Mouse (Mus musculus): Measurements from ENCODE around the gene Ankrd34b. TPM values are rescaled to one million over a fixed set of nuclear protein-coding genes. Genes with fewer than 3 reads are reported as not detected.

Gene Ankrd34b
- total and polyA plus RNA-seq, 3 experiments: not detected

GRCm38 (mm10) chr13:92446872-92447271 lies 21.2 kb downstream of the Ankrd34b start:
- no peaks in the 10 kb centered on the region for H3K9me3 ChIP-seq (replicated peaks; ENCODE audit: insufficient read depth, low read length)
- H3K27ac ChIP-seq (ENCODE audit: control insufficient read depth, low read depth, low read length): no peak overlapping the region
- H3K27me3 ChIP-seq (ENCODE audit: control insufficient read depth in 1 of 2, insufficient read depth in 2 of 2, low read length in 2 of 2): no peaks in the 10 kb centered on the region
- H3K36me3 ChIP-seq (ENCODE audit: control insufficient read depth in 1 of 2, insufficient read depth in 2 of 2, low read length in 2 of 2): no peaks in the 10 kb centered on the region
- H3K4me1 ChIP-seq (ENCODE audit: control insufficient read depth in 1 of 2, insufficient read depth in 2 of 2, low read length in 2 of 2): no peaks in the 10 kb centered on the region
- H3K9ac ChIP-seq (ENCODE audit: control insufficient read depth, low read depth, low read length, poor library complexity, severe bottlenecking): no peak overlapping the region
- no peak for DNase-seq (ENCODE audit: low read depth, low spot score)
- H3K79me2 ChIP-seq (ENCODE audit: control insufficient read depth, insufficient read depth, low read length, poor library complexity): no peaks in the 10 kb centered on the region
- no peak for TF ChIP-seq MAZ (IDR thresholded peaks at IDR 0.05; ENCODE audit: low read depth, low read length)
- TF ChIP-seq EP300 (IDR thresholded peaks at IDR 0.05; ENCODE audit: low read depth in 1 of 2, low read length in 2 of 2): no peak
- TF ChIP-seq CTCF (IDR thresholded peaks at IDR 0.05 in 2 of 3, conservative IDR thresholded peaks at IDR 0.05 in 1 of 3; ENCODE audit: control insufficient read depth in 1 of 3, insufficient read depth in 1 of 3, low read depth in 2 of 3, low read length in 3 of 3, poor library complexity in 1 of 3, severe bottlenecking in 1 of 3): no peak
- TF ChIP-seq MAFK (IDR thresholded peaks at IDR 0.05; ENCODE audit: borderline replicate concordance, low read depth, low read length): no peak
- no peak for TF ChIP-seq ZMIZ1 (IDR thresholded peaks at IDR 0.05; ENCODE audit: low read depth, low read length)
- TF ChIP-seq MYC (IDR thresholded peaks at IDR 0.05; ENCODE audit: low read depth, low read length): no peak
- TF ChIP-seq GABPA (IDR thresholded peaks at IDR 0.05; ENCODE audit: low read depth, low read length): no peak
- no peak for TF ChIP-seq ELF1 (IDR thresholded peaks at IDR 0.05; ENCODE audit: low read depth, low read length)
- H3K4me3 ChIP-seq (ENCODE audit: control insufficient read depth in 1 of 2, insufficient read depth in 1 of 2, low read depth in 2 of 2, low read length in 2 of 2): no peak overlapping the region

GRCm38 (mm10) chr13:92464698-92465097 lies 39.0 kb downstream of the Ankrd34b start:
- TF ChIP-seq KAT2A (conservative IDR thresholded peaks at IDR 0.05; ENCODE audit: low read depth, low read length): no peak
- TF ChIP-seq GABPA (IDR thresholded peaks at IDR 0.05; ENCODE audit: low read depth, low read length): no peak
- TF ChIP-seq ZNF384 (IDR thresholded peaks at IDR 0.05; ENCODE audit: low read depth, low read length): no peak
- no peak for TF ChIP-seq RCOR1 (IDR thresholded peaks at IDR 0.05; ENCODE audit: low read depth, low read length)
- TF ChIP-seq TBP (IDR thresholded peaks at IDR 0.05; ENCODE audit: low read depth, low read length): no peak
- no peak for TF ChIP-seq SMC3 (IDR thresholded peaks at IDR 0.05; ENCODE audit: low read depth, low read length)
- no peak for TF ChIP-seq JUND (IDR thresholded peaks at IDR 0.05; ENCODE audit: low read depth, low read length)
- no peak for TF ChIP-seq USF2 (IDR thresholded peaks at IDR 0.05; ENCODE audit: borderline replicate concordance in 1 of 2, insufficient read depth in 1 of 2, low read depth in 1 of 2, low read length in 2 of 2)
- TF ChIP-seq UBTF (IDR thresholded peaks at IDR 0.05; ENCODE audit: borderline replicate concordance, insufficient read depth, low read depth, low read length): no peak
- TF ChIP-seq MYC (IDR thresholded peaks at IDR 0.05; ENCODE audit: low read depth, low read length): no peak
- TF ChIP-seq MEF2A (IDR thresholded peaks at IDR 0.05; ENCODE audit: extremely low read depth, insufficient replicate concordance, low read depth, low read length, poor library complexity, severe bottlenecking): no peak
- Histone ChIP-seq H3K27me3 (ENCODE audit: control insufficient read depth in 1 of 2, insufficient read depth in 2 of 2, low read length in 2 of 2) (no peaks in the 10 kb centered on the region), H3K27ac (ENCODE audit: control insufficient read depth, low read depth, low read length) (no peak overlapping the region), H3K4me3 (ENCODE audit: control insufficient read depth in 1 of 2, insufficient read depth in 1 of 2, low read depth in 2 of 2, low read length in 2 of 2) (no peak overlapping the region), H3K9ac (ENCODE audit: control insufficient read depth, low read depth, low read length, poor library complexity, severe bottlenecking) (no peak overlapping the region), H3K79me2 (ENCODE audit: control insufficient read depth, insufficient read depth, low read length, poor library complexity) (no peaks in the 10 kb centered on the region), H3K4me1 (ENCODE audit: control insufficient read depth in 1 of 2, insufficient read depth in 2 of 2, low read length in 2 of 2) (no peaks in the 10 kb centered on the region), H3K36me3 (ENCODE audit: control insufficient read depth in 1 of 2, insufficient read depth in 2 of 2, low read length in 2 of 2) (no peaks in the 10 kb centered on the region), H3K9me3 (replicated peaks; ENCODE audit: insufficient read depth, low read length) (no peaks in the 10 kb centered on the region)
- no peak for DNase-seq (ENCODE audit: low read depth, low spot score)
